Mouse (Mus musculus) thymus, postnatal 36 days (tissue): Measurements from ENCODE around the gene Banp.

Experiments used
- DNase-seq, 2 experiments: peaks; one replicate each; pipeline ENCODE4 v3.0.0; 2022; ENCODE audit warnings: mixed read lengths in 2 of 2

The Banp gene

GRCm38 (mm10) chr8:122069281-122069680 lies 119.7 kb downstream of the Banp start:
- no peak for DNase-seq

GRCm38 (mm10) chr8:122071193-122071592 lies 121.6 kb downstream of the Banp start:
- DNase-seq: no peak

- DNase-seq: no peak
Measured at GRCm38 (mm10) chr8:122073964-122074363, 124.4 kb downstream of the Banp start.

- DNase-seq: no peak
Measured at GRCm38 (mm10) chr8:122074442-122074841, 124.9 kb downstream of the Banp start.

GRCm38 (mm10) chr8:122074977-122075376 lies 125.4 kb downstream of the Banp start:
- no peak for DNase-seq

GRCm38 (mm10) chr8:122076183-122076842 lies 126.8 kb downstream of the Banp start:
- no peak for DNase-seq

- no peak for DNase-seq
Measured at GRCm38 (mm10) chr8:122078321-122078720, 128.8 kb downstream of the Banp start.
